Mouse (Mus musculus) naive thymus-derived CD4-positive, alpha-beta T cell, adult 2 months (primary cell): Measurements from ENCODE around the gene Plcd1.

Experiments used
- DNase-seq: peaks from one replicate; pipeline ENCODE4 v3.0.0-alpha.2; 2011; ENCODE audit warnings: low read depth

The Plcd1 gene

DNA sequence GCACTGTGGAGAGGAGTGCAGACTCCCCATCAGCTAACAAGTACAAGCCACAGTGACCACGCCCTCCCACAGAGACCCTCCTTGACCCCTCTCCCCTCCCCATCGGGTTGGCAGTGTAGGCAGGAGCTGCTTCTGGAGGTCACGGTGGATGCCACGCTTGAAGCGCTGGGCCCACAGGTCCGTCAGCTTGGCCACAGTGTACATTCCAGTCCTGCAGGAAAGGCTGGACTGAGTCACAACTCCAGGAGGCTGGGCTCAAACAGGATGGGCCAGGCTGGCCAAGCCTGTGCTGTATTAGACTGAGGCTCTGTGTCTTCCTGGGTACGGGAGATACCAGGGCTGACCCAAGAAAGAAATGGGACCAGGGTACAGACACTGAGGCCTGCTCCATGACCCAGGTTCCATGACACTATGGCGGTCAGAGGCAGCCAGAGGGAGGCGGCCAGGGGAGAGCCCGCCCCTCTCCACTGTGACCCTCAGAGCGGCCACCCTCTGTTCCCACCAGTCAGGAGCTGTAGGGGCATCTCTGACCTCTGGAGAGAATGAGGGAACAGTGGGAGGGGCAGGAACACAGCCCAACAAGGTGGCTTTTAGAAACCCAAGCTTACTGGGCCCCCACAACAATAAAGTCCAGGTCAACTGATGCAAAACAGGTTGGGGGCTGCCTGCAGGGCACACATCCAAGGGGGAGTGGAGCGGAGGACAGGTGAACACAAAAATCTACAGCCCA, 1.6 kb downstream of the Plcd1 start:
- no peak for DNase-seq

DNA sequence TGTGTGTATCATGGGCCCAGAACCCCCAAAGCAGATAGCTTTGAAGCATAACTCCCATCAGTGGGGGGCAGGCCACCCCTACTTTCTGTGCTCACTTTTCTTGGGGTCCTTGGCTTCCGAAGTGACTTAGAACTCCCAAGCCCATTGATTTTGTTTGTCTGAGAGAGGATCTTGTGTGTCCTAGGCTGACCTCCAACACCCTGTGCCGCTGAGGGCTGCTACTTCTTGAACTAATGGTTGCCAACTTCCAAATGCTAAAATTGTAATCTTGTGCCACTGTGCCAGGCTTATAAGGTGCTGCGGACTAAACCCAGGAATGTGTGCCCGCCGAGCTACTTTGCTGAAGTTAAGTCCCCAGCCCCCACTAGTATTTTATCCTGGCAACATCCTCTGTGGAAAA, 2.8 kb downstream of the Plcd1 start:
- no peak for DNase-seq

DNA sequence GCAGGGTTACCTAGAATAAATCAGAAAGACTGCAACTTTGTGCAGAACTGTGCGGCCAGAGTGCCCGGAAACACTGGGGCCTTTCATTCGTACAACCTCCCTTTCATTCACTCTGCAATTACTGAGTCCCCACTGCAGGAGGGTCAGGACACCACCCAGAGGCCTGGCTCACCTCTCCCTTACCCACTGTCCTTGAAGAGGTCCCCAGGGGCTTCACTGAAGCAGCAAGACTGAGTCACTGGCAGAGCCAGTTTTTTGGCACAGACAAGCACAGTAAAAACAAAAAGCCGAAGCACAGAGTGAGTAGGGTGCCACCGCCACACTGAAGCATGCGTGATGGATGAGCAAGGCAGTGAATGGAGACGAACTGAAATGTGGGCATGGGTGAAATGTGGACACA, 3.9 kb downstream of the Plcd1 start:
- DNase-seq, result no peak

DNA sequence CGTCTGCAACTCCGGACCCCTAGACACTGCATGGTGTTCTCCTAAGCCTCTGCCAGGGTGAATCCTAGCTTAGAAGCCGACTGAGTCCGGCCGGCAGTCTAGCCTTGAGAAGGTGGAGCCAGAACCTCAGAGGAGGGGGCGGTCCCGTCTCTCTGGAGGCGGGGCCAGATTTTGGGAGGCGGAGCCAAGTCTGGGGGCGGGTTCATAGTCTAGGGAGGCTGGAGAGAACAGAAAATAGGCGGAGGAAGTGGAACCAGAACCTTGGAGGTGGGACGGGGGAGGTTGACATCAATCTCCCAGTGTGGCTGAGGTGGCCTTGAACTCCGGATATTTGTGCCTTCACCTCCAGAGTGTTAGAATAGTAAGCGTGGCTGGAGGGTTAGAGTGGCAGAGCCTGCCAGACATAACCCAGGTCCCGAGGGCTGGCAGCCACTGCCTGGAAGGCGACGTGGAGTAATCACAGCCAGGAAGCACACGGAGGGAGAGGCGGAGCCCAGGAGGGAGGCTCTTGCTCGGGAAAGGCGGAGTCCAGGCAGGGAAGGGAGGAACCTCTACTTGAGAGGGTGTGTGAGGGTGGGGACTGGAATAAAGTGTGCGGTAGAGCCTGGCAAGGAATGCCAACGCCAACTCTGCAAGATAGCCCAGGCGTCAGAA, 5.0 kb downstream of the Plcd1 start:
- peak; percentile 65 for DNase-seq

DNA sequence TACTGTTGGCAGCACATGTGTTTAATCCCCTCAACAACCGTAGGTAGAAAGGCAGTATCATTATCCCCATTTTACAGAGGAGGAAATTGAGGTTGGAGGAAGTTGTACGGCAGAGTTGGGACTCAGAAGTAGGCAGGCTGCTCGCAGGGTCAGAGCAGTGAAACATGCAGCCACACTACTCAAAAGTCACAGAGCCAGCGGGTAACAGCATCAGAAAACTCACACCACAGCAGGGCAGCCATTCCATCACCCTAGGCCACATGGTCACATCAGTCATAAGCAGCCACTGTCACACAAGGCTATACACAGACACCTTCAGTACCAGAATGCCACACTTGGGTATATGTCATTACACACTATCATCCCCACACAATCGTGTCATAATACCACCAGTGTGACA, 6.0 kb downstream of the Plcd1 start:
- no peak for DNase-seq

DNA sequence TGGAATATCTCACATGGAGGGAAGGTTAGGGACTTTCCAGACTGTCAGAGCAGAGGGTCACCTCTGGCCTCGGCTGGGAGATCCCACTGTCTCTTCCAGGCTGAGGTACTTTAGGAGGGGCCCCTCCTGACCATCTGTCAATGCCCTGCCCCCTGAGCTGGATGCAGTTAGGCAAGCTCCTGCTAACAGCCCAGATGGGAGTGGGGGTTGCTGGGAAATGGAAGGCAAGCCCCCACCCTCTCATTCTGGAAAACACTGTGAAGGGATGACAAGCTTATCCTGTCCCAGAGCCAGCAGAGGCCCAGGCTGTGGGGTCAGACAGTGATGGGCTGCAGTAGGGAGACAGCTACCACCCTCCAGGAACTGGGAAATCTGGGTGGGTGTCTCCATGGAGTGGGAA, 6.9 kb downstream of the Plcd1 start:
- DNase-seq, result no peak

DNA sequence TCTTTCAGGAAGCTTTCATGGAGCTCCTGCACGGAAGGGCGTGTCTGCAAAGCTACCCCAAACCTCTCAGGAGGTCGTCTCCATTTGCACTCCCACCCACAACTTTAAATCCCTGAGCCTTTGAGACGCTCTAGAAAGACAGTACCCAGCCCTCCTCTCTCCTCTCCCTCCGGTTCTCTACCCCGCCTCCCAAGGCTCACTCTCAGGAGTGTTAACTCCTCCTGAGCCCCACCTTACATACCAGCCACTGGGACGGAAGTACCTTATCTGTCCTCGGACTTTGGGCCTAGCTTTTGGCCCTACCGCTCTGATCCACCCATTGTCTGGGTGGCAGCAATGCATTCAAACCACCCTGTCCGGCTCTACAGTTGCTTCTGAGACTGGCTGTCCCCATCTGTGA, 9.3 kb downstream of the Plcd1 start:
- no peak for DNase-seq

DNA sequence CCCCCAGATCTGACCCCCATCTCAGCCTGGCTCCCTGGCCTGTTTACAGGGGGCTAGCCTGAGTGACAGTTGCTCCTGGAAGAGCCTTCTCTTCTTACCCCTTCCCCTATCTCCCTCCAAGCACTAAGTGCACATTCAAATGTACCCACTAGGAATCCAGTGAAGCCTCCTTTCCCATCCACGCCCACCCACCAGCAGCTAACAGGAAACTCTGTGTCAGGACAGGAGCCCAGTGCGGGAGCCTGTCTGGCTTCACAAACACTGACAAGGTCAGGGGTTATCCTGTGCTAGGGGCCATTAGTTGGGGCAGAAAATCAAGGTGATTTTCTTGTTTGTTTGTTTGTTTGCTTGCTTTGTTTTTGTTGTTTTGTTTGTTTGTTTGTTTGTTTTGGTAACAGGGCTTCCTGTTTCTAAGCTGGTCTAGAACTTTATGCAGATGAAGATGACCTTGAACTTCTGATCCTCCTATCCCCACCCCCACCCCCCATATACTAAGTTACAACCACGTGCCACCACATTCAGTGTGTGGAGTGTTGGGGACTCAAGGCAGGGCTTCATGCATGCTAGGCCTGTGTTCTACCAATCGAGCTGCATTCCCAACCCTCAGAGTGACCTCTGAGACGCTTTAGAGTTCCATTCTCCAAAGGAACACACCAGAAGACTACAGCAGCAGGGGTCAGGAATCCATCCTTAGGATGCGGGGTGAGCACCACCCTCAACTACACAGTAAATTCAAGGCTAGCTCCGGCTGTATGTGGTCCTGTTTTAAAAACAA, 10.5 kb downstream of the Plcd1 start:
- DNase-seq, result no peak

DNA sequence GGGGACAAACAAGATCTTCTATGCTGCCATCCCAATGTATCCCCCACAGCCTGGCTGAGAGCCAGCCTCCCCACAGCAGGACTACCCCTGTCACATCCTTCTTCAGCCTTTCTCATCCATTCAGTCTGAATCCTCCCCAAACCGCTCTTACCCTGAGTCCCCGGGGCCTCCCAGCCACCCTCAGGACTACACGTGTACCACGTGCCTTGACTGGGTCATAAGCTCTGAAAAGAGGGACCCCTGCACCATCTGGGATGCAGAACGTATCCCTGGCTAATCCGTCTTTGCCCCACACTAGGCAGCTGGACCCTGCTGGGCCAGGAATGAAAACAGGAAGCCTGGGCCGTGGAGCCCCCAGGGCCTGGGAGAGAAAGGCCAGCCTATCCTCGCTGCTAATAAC, 11.3 kb downstream of the Plcd1 start:
- DNase-seq, result no peak

DNA sequence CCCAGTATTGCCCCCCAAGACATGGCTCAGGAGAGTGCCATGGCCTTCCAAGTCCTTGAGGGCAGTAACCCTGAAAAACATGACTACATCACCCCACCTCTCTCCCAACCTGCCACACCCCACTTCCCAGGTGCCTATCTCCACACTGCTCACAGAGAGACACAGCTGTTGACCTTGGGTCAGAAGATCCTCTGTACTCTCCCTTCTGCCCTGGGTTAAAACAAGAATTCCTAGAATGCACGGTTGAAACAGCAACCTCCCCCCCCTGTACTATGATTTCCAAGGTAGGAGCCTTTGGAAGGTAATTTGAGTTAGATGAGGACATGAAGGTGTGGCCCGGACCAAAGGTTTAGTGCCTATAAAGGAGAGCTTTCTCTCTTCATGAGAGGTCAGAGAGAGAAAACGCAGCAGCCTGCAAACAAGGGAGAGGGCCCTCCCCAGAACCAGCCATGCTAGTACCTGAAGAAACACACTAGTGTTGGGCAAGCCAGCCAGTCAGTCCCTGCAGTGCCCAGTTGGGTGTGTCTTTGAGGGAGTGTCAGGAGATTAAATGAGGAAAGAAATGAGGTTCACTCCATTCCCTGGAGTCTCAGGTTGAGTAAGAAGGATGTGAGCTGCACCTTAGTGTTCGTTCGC, 13.1 kb downstream of the Plcd1 start:
- no peak for DNase-seq

DNA sequence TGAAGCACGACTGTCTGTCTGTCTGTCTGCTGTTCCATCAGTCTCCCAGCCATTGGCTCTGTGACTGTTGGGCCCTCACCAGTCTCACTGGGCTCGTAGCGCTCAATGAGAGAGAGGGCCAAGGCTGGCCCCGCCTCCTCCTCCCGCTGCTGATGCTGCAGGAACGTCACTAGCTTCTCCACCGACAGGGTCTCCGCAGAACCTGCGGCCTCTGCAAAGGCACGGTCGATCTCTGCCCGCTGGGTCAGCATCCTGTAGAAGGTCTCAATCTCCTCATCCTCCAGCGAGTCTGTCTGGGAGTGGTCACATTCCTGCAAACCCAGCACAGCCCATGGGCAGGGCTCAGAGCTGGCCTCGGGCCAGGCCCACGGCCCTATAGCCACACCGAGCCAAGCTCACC, 17.6 kb downstream of the Plcd1 start:
- DNase-seq, result no peak

DNA sequence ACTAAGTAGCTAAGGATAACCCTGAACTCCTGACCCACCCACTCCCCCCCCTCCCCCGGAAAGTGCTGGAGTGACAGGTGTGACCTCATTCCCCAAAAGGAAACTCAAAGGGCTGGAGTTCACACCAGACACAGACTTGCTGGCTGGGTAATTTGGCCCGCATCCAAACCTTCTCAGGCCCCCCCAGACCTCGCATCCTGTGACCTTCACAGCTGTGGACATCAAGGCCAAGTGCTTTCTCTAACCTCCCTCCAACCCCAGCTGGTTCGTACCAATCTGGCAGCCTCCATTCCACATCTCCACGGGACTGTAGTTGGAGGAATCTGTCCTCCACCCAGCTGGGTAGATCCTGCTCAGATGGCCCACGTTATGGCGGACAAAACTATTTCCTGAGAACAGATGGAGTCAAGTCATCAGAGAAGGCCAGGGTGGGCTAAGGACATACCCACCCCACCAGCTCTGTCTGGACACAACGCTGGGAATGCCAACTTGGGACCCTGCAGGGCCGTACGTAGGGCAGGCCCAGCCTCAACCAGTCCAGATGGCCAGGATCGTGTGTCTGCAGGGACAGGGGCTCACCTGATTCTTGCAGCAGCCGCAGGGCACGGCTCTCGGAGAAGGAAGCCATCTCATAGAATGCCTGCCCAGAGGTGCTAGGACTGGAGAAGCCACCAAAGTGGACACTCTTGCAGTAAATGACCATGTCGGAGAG, 20.0 kb downstream of the Plcd1 start:
- DNase-seq, result no peak

DNA sequence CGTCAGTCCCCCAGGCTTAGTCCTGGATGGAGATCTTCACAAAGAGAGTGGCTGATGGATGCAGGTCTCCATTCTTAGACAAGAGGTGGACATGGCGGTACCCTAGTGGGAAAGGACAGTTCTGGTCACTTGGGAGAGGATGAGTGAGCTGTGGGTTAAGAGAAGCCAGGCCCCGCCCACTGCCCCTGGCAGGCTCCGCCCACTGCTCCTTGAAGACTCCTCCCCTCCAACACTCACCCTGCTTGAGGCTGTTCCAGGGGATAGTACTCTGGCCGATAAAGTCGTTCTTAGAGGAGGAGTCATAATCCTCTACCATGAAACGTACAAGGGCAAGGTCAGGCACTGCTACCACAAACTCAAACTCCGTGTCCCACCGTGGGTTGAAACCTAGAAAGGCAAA, 21.5 kb downstream of the Plcd1 start:
- DNase-seq, result no peak

DNA sequence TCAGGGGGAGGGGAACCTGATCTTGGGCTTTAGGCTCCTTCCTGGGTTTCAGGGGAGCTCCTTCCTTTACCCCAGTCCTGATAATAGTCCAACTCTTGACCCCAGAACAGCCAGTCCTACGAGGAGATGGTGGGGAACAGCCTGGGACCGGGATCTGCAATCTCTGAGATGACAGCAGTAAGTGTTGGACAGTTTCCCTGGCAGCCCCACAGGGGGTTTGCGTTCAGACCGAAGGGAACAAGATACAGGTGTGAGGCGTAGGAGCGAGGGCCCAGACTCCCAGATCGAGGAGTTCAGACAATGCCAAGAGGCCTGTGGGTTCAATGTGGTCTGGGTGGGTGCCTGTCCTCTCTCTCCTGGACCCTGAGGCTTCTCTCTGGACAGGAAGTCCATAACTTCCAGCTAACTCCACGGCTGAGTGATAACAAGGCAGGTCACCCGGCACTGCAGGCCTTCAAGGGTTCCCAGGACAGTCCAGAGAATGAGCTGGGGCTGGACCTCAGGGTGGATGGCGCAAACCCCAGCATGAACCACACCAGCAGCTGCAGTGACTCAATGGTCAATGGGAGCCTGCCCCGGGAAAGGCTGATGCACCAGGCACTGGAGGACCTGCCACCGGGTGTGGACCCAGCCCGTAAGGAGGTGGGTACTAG, 23.0 kb downstream of the Plcd1 start:
- no peak for DNase-seq

DNA sequence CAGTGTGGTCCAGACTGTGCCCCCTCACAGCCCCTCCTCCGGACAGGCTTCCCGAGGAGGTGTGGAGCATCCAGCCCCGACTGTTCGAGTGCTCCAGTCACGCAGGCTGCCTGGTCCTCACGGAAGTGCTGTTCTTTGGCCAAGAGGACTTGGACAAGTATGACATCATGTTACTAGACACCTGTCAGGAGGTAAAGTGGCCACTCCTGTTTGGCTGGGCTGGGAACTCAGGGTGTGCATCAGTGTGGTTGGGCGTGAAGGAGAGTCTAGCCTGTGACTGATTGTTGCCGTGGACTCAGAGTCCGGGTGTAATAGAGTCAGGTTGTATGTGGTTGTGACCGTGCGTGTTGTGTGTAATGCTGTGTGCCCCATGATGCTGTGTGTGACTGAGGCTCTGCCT, 25.0 kb downstream of the Plcd1 start:
- no peak for DNase-seq

DNA sequence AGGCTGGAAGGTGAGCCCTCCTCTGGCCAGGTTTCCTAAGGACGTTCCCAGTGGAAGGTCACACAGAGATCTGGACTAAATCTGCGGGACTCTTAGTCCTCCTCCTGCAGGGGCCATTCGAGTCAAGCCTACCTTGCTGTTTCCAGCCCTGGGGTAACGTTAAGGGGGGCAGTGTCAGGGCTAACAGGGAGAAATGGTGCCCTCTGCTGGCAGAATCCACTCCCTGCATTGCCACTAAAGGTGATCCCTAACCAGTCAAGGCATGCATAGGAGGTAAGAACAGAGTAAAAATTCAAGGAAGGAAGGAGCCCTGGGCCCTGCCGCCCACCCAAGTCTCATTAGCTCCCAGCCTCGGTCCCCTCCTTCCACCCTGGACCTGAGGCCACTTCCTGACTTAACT, 25.7 kb downstream of the Plcd1 start:
- peak; percentile 71 for DNase-seq

DNA sequence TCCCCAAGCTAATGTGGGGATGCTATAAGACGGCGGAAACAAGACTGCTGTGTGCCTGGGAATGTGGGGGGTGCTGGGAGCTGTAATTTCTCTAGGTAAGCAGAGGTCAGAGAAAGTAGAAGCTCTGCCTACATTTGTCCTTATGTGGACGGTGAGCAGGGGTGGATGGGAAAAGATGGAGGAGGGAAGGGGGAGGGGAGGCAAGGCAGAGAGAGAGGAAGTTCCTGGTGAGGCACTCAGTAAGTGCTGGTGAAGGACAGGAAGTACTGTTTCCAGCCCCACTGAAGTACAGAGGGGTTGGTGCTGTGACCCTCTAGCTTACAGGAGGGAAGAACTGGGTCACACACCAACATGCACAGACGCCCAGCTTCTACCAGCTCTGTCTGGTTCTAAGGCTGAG, 29.0 kb downstream of the Plcd1 start:
- no peak for DNase-seq

DNA sequence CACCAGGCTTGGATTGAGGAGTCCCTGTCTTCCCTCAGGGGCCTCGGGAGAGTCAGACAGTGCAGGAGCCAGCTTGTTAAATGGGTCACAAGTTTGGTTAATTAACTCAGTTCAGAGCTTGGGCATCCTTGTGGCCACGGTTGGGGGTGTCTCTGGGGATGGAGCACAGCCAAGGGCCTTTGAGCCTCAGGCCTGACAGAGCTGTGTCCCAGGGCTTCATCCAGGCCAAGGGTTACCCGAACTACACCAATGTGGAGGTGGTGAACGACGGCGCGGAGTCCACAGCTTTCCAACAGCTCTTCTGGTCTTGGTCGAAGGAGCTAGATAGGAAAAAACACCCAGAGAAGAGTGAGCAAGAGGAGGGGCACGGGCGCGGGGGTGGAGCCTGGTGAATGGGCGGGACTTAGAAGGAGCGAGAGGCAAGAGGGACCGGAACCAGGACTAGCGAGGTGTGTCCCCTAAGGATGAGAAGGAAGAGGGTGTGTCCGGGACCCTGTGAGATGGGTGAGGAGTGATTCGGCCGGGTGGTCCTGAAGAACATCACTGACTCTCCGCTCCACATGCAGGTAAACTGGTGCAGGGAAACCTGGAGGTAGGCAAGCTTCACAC, 30.2 kb downstream of the Plcd1 start:
- DNase-seq, result peak; percentile 15

DNA sequence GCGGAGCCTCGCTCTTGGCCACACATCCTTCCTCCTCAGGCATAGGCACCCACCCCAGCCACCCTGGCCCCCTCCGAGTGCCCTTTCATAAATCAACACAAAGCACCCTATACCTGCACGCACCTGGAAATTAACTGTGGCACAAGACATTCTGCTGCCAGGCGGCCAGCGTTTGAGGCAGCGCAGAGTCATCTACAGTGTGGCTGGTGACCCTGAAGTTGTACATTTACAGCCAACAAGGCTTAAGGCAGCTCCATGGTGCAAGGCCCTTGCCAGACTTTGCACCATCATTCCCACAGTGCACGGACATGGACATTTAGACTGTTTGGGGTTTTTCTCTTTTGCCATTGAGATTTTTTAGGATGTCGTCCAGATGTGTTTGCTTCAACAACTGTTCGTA, 32.6 kb downstream of the Plcd1 start:
- no peak for DNase-seq

DNA sequence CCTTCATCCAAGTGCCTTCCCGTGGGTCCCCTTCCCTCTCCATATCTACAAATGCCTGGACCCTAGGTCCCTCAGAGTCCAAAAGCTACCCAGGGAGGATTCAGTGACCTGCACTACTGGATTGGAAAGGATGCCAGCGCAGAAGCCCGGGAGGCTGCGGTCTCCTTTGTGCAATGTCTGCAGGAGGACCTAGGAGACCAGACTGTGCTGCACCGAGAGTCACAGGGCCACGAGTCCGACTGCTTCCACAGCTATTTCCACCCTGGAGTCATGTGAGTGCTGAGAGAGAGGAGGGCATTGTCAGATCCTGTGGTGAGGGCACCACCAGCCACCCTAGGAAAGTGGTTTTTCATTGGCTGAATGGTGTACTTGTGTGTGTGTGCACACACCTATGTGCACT, 35.1 kb downstream of the Plcd1 start:
- DNase-seq, result no peak

DNA sequence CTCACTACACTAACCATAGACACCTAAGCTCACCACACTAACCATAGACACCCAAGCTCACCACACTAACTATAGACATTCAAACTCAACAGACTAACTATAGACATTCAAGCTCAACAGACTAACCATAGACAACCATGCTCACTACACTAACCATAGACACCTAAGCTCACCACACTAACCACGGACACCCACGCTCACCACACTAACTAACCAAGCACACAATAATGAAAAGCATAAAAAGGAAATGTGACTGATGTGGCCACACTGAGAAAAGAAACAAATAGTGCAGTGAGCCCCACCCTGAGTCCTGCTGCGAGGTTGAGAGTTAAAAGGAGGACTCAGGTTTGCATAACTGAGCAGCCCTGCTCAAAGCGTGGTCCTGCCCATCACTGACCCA, 38.0 kb downstream of the Plcd1 start:
- no peak for DNase-seq
